Mouse (Mus musculus) frontal cortex, postnatal 25 days (tissue): ENCODE results near the gene Sergef.

ENCODE experiments used
- DNase-seq, 2 experiments: peaks; one replicate each; pipeline ENCODE4 v3.0.0; 2022; ENCODE audit warnings: low spot score in 2 of 2

Sergef gene

DNA sequence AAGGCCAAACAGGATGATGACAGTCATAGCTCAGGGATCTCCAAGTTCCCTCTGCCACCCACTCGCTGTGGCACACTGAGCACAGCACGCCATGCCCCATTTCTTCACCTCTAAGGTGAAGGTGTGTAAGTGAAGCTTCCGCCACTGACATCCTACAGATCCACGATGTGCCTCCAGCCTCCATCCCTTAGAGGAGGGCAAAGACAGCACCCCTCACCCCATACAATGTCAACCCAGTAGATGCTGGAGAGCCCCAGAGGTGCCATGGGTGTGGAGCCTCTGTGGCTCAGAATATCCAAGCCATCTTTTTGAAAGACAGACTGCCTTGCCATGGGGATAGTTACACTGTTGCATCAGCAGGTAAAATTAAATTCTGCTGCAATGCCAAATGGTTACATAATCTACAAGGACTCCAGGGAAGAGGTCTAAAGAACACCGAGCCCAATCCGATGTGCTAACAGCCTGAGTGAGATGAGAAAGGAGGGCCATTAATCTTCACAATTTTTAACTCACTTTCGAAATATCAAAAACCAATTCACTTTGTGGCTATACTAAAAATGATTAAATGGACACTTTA is 23.1 kb downstream of the Sergef start:
- no peak for DNase-seq

DNA sequence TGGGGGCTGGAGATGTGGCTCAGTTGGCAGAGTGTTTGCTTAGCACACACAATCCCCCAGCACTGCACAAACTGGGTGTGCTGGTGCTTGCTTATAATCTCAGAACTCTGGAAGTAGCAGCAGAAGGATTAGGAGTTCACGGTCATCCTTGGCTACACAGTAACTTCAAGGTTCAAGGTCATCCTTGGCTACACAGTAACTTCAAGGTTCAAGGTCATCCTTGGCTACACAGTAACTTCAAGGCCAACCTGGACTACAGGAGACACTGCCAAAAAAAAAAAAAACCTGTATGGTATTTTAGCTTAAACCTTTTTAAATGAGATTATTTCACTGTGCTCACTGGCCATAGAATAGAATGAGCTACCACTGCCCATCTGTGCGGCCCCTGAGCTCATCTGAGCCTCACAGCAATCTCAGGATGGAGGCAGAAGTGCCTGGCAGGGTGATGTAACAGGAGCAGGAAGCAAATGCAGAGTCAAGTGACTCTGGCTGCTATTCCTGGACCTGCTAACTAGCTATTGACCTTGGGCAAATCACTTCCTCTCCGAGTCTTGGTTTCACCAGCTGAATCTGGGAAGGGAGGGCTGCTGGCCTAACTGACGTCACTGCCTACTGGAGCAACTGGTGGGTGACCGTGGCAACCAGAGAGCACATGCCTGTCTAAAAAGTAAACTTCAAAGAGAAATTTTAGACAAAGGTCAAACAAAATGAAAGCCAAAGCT is 24.2 kb downstream of the Sergef start:
- DNase-seq: no peak

DNA sequence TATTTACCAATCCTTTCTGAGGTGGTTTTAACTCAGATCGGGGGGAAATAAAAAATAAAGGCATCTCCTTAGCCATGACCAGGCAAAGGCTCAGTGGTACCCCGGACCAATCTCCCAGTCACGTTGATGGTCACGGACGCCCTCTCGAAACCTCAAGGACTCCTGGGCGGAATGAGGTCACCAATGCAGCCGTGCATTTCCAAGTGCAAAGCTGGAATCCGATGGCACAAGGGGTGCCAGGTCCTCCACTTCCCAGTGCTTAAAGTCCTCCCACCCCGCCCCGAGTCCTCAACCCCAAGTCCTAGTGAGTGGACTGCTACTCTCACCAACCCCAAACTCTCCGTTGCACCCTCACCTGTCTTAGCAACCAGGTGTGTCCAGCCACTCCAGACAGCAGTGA is 25.3 kb downstream of the Sergef start:
- no peak for DNase-seq

DNA sequence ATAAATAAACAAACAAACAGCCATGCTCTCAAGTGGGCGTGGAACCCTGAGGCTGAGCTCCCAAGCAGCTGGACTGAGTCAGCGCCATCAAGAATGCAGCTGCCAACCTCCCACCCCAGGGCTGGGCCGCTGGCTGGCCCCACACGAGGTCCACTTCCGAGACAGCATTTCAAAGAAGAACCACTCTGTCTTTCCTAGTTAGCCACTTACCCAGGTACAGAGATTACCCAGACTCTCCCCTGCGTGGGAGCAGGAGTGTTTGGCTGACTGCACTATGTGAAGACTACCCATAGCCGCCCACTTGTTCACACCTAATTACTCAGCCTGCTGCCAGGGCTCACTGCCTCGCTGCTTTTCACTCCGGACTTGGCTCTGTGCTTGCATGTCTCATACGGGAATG is 26.5 kb downstream of the Sergef start:
- DNase-seq: no peak

DNA sequence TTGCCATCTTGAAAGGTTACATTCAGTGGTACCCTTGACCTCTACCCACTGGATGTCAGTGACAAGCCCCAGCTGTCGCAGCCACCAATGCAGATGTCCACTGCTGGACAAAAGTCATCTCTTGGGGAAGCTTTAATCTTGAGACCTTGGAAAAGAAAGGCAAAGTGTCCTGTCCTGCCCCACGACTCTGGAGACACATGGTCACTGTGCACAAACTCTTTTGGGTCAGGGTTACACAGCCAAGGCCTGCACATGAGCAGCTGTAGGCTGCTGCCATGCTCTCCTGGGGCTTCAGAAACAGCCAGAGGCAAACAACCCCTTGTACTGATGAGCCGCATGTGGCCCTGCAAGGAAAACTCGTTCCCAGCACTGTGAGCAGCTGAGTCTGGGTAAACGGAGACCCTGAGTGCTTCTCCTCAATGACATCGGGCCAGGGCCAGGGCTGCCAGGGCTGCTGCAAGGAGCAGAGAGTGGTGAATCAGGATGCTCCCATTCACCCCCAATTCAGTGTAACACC is 27.1 kb downstream of the Sergef start:
- DNase-seq: no peak

DNA sequence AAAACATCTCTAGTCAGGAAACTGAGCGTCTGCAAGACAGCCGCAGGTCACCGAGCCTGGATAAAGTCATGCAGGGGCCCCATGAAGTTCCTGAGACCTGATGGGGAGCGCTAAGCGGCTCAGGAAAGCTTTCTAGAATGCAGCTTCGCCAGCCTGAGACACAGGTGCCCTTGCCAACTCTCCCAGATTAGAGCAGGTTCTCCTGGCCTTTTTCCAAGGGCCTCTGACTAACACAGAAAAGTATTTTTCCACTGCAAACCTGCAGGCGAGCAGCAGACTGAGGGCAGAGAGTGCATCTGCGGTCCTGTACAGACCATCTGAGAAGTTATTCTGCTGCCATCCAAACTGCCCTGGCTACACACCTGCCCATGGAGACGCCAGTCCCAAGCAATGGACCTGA is 27.6 kb downstream of the Sergef start:
- DNase-seq: no peak

DNA sequence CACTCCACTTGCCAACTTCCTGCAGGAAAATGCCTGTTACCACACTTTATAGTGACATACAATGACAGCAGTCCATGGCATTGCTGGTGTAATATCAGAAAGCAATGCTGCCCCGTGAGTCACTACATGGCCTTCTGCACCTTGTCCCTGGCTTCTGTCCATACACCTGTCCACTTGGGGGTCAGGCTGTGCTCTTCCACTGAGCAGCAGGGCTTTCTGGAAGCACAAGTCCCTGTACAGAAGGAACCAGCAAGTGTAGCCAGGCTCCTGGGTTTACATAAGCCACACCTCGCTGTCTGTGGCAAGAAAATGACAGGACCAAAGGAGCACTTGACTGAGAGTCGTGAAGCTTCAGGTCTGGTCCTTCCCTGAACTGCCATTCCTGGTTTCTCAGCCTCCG is 30.3 kb downstream of the Sergef start:
- DNase-seq: no peak

DNA sequence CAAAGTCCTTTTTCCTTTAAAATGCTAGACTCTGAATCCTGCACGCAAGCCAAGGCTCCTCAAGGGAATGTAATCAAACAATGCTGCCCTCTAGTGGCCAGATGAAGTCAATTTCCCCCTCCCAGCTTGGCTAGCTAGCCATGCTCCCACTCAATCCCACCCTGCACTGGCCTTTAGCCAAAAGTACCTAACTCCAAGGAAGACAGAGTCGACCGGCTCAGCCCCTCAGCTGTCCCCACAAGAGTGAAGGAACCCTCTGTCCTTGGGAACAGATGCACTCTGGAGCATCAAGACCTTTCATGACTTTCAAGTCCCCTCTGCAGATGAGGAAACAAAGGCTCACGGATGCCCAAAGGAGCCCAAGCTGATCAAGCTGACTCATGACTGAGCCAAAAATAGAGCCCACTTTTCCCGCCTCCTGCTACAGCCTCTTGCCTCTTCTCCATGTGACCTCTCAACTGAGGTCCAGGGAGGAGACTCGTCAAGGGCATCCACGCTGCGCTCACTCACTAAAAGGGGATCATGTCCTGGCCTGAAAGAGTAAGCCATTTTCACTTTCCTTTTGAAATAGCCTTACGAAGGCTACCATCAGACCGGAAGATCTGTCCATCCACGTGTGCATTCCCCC is 32.1 kb downstream of the Sergef start:
- DNase-seq: peak in 1 of 2 experiments; percentile 33

DNA sequence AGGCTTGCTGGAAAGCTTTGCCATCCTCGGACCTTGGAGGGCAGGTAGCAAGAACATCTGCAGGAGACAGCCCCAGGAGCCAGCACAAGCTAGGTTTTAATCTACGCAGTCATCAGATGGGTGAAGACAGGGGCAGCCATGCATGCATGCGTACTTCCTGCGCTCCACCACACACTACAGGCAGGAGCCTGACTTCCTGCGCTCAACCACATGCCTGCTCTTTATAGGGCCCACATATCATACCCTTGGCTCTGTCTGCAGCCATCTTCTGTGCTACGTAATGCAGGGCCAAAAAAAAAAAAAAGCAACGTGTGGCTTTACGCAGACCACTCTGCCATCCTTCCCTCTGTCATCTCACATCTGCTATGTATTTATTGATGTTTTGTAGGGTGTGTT is 32.6 kb downstream of the Sergef start:
- no peak for DNase-seq

DNA sequence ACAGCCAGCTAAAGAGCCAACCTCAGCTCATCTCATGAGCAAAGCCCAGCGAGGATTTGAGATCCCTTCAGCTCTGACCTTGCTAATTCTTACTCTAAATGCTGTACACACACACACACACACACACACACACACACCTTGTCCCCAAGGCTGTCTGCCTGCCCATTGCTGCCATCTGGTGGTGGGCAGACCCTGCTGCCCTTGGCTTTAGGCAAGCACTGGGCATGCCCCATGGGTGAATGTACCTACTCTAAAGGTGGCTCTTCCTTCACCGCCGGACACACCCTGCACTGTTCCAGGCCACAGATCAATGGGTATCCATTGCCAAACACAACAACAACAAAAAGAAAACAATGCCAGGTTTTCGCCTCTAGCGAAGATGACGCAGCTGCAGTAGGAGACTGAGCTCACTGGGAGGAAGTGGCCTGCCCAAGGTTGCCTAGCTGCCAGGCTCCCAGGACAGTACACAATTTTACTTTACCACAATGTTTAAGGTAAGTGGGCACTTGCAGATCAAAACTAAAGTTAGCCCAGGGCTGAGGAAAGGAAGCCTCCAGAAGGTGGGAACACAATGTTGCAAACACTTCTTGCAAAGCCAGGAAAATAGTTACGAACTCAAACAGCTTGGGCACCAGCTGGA is 33.1 kb downstream of the Sergef start:
- DNase-seq: peak; percentile 66 to 76

DNA sequence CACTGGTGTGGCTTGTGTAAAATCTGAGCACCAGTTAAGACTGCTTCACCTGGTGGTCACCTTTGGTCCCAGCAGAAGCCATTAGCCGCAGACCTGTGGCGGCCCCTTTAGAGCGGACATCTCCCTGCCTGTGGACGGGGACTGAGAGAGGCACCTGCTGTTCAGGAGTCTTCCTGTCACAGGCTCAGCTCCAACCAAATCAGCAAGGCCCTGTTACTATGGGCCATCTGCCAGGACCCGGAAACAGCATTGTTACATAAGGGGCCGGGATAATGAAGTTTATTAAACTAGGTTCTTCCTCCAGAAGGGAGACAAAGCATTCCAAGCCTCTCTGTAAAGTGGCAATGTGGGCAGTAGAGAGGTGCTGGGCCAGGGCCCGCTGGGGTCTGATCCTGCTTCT is 36.6 kb downstream of the Sergef start:
- no peak for DNase-seq

DNA sequence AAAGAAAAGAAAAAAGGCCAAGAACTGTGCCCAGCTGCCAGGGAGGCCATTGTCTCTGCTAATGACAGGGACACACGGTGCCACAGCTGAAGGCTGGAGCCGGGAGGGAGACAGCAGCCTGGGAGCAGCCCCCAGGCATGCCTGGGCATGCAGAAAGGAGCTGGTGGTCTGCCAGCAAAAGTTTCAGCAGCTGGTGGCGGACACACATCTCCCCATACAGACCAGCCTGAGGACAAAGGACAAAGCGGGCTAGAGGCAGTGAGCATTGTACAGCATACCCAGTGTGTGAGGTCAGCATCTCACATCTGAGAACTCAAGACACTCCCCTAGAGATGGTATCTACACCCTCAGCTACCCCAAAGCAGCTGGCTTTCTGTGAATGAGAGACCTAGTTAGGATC is 37.5 kb downstream of the Sergef start:
- no peak for DNase-seq

DNA sequence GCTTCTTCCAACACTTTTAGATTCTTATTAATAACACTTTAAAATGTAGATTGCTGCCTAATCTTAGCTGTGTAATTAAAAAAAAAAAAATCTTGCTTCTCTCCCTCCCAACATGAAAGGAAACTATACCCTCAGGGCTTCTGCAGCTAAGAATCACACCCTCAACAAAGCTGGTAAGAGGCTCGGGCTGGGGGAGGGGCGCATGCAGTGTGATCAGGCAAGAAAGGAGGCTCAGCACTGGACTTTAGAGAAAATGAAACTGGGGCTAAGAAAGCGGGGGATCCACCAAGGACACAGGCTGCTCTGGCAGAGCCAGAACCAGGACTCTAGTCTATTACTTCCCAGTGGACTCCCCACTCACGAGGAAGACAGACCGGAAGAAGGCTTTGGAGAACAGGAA is 38.5 kb downstream of the Sergef start:
- no peak for DNase-seq

DNA sequence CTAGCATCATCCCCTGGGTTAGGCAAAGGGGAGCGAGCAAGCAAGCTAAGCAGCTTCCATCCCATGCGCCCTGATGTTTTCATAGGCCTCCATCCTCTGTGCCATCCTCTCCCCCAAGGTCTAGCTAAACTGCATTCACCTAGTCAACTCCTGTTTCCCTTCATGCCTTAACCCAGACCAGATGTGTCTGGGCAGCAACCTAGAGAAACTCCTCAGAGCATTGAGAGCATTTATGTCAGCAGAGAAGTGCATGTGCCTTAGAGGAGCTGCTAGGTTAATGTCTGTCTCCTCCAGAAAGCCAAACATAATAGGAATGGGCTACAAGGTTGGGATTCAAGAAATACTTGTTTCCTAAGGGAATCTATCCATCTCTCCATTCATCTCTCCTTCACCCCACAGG is 42.6 kb downstream of the Sergef start:
- no peak for DNase-seq

DNA sequence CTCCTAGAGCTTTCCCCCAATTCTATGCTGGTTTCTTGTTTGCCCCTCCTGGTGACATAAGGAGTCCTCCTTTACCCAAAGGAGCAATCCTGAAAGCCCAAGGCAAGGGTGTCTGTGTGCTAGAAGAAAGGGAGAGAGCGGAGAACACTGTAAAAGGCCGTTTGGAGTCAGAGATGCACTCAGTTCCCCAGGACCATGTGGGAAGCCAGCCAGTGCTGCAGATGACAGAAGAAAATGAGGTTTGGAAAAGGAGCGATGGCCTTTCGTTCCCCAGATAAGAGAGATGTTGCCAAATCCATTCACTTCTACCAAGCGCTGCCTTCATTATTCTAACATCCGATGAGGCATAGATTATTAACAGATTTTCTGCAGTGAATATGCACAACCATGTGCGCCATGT is 48.1 kb downstream of the Sergef start:
- no peak for DNase-seq

DNA sequence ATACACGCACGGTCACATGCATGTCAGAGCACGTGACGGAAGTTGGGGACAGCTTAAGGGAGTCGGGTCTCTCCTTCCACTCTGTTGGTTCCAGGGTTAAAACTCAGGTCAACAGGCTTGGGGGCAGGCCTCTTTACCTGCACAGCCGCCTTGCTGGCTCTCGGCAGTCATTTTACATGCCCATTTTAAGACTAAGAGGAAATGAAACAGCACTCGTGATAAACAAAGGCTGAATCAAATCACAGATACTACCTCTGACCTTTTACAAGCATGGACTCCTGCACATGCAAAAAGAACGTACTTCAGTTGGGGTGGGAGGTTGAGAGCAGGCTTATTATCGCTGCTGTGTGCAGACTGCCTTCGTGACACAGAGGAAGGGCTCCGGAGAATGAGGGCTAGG is 50.4 kb downstream of the Sergef start:
- DNase-seq: no peak

DNA sequence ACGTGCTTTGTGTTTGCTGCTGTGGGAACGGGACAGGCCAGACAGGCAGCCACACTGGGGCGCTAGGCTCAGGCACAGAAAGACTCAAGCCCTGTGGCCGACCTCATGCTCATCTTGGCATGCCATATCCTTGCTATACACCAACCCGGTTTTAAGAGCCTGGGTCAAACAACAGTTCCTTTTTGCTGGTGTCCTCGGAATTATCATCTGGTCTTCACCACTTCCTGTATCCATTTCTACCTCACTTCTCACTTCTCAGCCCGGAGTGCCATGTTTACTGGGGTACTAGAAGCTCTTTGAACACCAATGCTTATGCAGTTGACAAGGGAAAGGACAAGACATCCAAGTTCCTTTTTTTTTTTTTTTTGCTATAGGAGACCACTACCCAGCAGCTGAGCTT is 51.6 kb downstream of the Sergef start:
- no peak for DNase-seq

DNA sequence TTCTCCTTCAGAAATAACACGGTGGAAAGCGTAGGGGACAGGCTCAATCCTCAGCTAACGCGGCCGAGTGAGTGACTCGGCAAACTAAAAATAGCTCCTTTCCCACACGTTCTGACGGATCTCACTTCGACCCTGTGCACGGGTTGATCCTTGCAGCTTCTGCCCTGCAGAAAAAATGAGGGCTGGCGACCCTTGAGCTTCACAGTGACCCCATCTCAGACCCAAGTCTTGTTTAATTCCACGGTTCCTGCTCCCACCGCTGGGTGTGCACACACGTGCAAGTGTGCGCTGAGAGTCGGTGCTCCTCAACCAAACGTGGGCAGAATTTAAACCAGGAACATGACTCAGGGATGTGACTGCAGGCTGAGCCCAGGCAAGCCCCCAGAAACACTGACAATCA is 52.1 kb downstream of the Sergef start:
- peak; percentile 44 to 48 for DNase-seq

DNA sequence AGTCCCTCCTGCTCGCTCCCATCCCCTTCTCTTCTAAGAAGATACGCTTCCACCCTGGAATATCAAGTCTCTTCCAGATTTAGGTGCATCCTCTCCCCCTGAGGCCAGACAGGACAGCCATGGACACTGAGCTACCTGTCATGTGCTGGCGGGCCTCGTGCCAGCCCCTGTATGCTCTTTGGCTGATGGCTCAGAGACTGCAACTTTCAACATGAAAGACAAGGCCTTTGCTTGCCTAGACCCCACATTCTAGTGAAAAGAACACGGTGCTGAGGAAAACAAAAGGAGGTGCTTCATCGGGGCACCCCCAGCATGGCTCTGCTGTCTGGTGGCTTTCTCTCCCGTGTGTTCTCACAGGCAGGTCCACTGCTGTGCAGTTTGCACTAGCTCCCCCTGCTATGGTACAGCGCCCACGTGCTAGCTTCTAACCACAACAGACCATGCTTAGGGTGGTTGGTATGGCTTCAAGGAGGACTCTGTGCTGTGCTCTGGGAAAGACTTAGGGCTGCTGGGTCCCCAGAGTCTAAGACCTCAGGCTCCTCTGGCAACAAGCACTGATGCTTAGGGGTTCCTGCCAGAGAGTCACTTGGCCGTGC is 52.9 kb downstream of the Sergef start:
- no peak for DNase-seq

DNA sequence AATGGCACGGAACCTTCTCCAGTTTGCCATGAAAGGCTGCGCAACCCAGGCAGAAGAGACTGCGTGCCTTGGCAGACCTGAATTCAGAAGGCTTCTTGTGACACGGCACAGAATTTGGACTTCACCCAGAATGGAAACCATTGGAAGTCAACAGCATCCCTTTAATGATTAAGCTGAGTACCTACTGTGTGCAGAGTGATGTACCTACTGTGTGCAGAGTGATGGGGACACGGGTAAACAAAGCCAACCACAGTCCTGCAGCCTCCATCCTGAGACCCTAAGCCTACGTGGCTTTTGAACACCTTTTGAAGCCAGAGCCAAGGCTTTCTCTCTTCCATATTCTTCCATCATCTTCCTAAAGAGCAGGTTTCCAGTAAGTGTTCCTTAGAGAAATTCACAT is 56.9 kb downstream of the Sergef start:
- no peak for DNase-seq

DNA sequence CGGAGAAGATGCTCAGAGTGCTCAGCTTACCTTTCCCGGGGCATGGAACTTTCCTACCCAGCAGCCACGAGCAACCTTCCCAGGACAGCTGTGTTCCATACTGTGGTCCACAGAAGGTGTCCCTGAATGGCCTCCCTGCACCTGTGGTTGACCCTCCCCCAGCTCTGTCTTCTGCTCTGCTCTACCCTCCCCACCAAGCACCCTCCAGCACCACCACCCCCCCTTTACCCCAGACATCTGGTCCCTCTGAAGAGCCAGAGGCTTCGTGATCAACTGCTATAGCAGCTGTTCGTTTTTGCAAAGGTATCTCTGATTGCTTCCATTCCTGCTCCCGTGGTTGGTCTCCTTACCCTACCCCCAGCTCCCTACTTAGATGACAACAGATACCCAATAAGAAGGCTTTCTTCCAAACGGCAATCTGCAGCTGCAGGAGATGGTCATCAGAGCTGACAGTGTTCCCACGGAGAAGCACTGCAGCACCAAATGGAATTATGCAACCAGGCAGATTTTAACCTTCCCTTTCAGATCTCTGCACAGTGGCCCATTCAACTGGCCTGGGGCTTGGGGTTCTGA is 58.2 kb downstream of the Sergef start:
- DNase-seq: no peak

DNA sequence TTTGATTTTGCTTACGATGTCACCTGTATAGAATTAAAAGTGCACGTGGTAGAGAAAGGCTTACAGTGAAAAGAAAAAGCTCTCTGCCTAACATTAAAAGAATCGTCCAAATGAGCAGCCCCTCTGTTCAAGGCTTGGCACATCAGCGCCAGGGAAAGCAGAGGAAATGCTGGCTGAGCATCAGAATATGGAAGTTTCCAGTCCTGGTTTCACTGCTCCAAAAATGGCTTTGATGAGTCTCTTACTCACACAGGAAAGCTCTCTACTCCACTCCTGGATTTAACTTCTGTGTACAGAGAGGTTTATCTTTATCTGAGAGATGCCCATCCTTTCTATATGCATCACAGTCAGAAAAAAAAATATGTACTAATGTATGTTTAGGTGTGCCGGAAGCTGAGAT is 61.5 kb downstream of the Sergef start:
- no peak for DNase-seq
